ENCODE assay signal across 8 mouse cellular contexts in the genomic region with DNA sequence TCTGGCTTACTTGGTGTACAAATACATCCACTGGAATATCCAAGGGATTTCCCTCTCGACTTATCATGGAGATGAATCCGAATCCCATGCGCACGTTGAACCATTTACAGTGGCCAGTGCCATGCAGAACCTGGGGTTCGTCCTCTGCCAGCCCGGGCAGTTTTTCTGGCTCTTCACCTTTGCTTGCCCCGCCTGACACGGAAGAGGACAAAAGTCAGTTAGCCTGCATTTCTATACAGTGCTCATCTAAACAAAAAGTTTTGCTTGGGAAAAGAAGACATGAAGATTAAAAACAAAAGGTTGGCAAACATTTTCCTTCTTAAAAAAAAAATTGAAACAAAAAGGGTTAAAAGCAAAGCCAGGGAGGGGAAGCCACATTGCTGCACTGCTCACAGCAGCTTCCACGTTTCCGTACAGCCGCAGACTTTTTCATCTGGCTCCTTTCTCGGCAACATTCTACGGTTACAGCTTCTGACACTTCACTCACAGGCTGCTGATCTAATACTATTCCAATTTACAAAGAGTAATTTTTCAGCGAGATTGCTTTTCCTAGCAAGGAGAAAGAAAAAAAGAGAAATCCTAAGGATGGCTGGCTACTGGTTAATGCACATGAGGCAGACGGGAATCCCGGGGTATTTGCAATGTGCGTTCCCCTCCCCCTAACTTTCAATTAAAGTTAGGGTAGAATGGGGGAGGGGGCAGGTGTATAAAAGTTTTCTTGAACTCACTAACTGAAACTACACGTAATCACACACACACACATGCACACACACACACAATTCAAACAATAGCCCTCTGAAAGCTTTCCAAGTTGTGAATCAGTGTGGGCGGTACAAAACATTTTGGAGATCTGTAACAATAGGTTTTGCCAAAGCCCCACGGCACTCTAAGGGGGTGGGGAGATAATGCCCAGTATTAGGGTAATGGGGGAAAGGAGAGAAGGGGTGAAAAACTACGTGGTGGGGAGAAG. TPM values are rescaled to one million over a fixed set of nuclear protein-coding genes. Genes with fewer than 3 reads are reported as not detected.
DNase-seq lines count a peak whose midpoint lies in the region; ATAC-seq and TF ChIP-seq lines count a peak whose summit lies in the region.

No protein-coding gene starts in this region.

- peak overlapping the region; percentile 47 for H3K9ac ChIP-seq in liver, postnatal 0 days (replicated peaks)

- ATAC-seq in liver, postnatal 0 days: peak; percentile 72

- H3K4me3 ChIP-seq in C2C12 (ENCODE audit: insufficient read depth, poor library complexity, severe bottlenecking): peak overlapping the region; percentile 11
- H3K4me3 ChIP-seq in liver, postnatal 0 days (ENCODE audit: low read depth, low read length): peak overlapping the region; percentile 58

- H3K36me3 ChIP-seq in C2C12 (ENCODE audit: control insufficient read depth, insufficient read depth): no peaks in the 10 kb centered on the region
- no peaks in the 10 kb centered on the region for H3K36me3 ChIP-seq in liver, postnatal 0 days (replicated peaks; ENCODE audit: insufficient read depth, low read length)

- H3ac ChIP-seq in C2C12 (ENCODE audit: control insufficient read depth, insufficient read length, low read depth): no peak overlapping the region

- peaks cover 23% of the 10 kb centered on the region for H3K27me3 ChIP-seq in C2C12 (ENCODE audit: control insufficient read depth, insufficient read depth, insufficient read length)
- H3K27me3 ChIP-seq in liver, postnatal 0 days (ENCODE audit: insufficient read depth, low read length): peaks cover 8% of the 10 kb centered on the region; the same call in 1 of the 2 replicates

- H3K9me3 ChIP-seq in liver, postnatal 0 days (ENCODE audit: low read length): no peaks in the 10 kb centered on the region

- H3K4me1 ChIP-seq in liver, postnatal 0 days (ENCODE audit: insufficient read depth): peaks cover 10% of the 10 kb centered on the region; the same call in 1 of the 2 replicates

- peak overlapping the region; percentile 71 for H3K4me2 ChIP-seq in liver, postnatal 0 days (ENCODE audit: low read depth, low read length)

- WGBS in liver, postnatal 0 days (ENCODE audit: insufficient replicate concordance): 1% methylated on average over 21 of the region's 21 CpGs

- H3K79me3 ChIP-seq in C2C12 (ENCODE audit: low read depth): no peaks in the 10 kb centered on the region

- intact Hi-C loops in heart, postnatal 10 days (cut with DNase I): no loop called here

- TF ChIP-seq CTCF in C2C12 (IDR thresholded peaks at IDR 0.05; ENCODE audit: control insufficient read depth, insufficient read depth, insufficient read length): no peak
- no peak for TF ChIP-seq CTCF in liver, postnatal 0 days (IDR thresholded peaks at IDR 0.05; ENCODE audit: low read depth)

- H3K27ac ChIP-seq in liver, postnatal 0 days (ENCODE audit: low read depth): peak overlapping the region; percentile 73

- peak; percentile 47 for DNase-seq in adipocyte (ENCODE audit: low spot score)
- DNase-seq in heart, postnatal 10 days: peak; percentile 19 to 33
- DNase-seq in liver, postnatal 0 days: no peak
- DNase-seq in ovary, postnatal 10 days (ENCODE audit: low spot score): no peak
- DNase-seq in urinary bladder, postnatal 36 days (ENCODE audit: low spot score in 2 of 2): no peak
- DNase-seq in lung, postnatal 36 days: no peak
- DNase-seq in frontal cortex, postnatal 25 days (ENCODE audit: low spot score in 2 of 2): no peak

- H3K79me2 ChIP-seq in C2C12 (ENCODE audit: control insufficient read depth, insufficient read depth): no peaks in the 10 kb centered on the region

- TF ChIP-seq EP300 in liver, postnatal 0 days (IDR thresholded peaks at IDR 0.05; ENCODE audit: low read depth): no peak

TF ChIP-seq in C2C12, 6 proteins besides CTCF, POLR2A, EP300 and RAD21:
- no peak for TF ChIP-seq MYOD1 (IDR thresholded peaks at IDR 0.05; ENCODE audit: control insufficient read depth, insufficient read length, low read depth)
- TF ChIP-seq USF1 (IDR thresholded peaks at IDR 0.05; ENCODE audit: low read depth): no peak
- no peak for TF ChIP-seq FOSL1 (IDR thresholded peaks at IDR 0.05; ENCODE audit: insufficient read depth, low read length, poor library complexity, severe bottlenecking)

RNA-seq across cellular contexts. Expression of a gene that starts 16.9 kb away (rescaled TPM):
- polyA plus RNA-seq in C2C12 (2012; fragmentation: generic; extraction: Trizol): under 0.01 TPM
- under 1 TPM; 0.45 to 0.65 TPM for total RNA-seq in heart, postnatal 10 days (2021)
- 1.2 TPM in 2 replicates for polyA plus RNA-seq in liver, postnatal 0 days (2015; fragmentation: Nextera tagmentation; extraction: Ambion mirVana)

Comparison
In these comparisons a context has a peak if more than half of its experiments do, and no peak if none do; other contexts are left out.
1. DNase-seq: peak in adipocyte (single experiment) and heart, postnatal 10 days (2 of 2); none in liver, postnatal 0 days (single experiment), ovary, postnatal 10 days (single experiment), urinary bladder, postnatal 36 days (0 of 2), lung, postnatal 36 days (single experiment) and frontal cortex, postnatal 25 days (0 of 2).